Mouse (Mus musculus) midbrain, embryonic 16.5 days (tissue): ENCODE results near the gene Arhgef3. TPM values are rescaled to one million over a fixed set of nuclear protein-coding genes. Genes with fewer than 3 reads are reported as not detected.
A peak's percentile ranks its signal among the peaks of the same experiment; 100 is the strongest.

Experiments
- ATAC-seq: fragments of 200-750 bp; cut with Nextera tagmentation; 2 replicates; pipeline ENCODE4 v1.8.0; 2017; ENCODE audit warnings: moderate TSS enrichment
- H3K27ac ChIP-seq: fragments of 300-500 bp; sonication (generic); 2 replicates; pipeline ENCODE4 v1.5.1; 2014; ENCODE audit warnings: mild to moderate bottlenecking, low read length, mixed read lengths
- H3K27me3 ChIP-seq: fragments of 300-500 bp; sonication (generic); 2 replicates; pipeline ENCODE4 v1.6.1; 2014; ENCODE audit warnings: low read depth, low read length, mixed read lengths; ENCODE audit not compliant: control insufficient read depth, insufficient read depth
- H3K36me3 ChIP-seq: fragments of 300-500 bp; sonication (generic); 2 replicates; pipeline ENCODE4 v1.6.1; 2014; ENCODE audit warnings: mild to moderate bottlenecking, low read length, moderate library complexity, mixed read lengths; ENCODE audit not compliant: control insufficient read depth, insufficient read depth
- H3K4me1 ChIP-seq: fragments of 300-500 bp; sonication (generic); 2 replicates; pipeline ENCODE4 v1.6.1; 2014; ENCODE audit warnings: mild to moderate bottlenecking, low read length, mixed read lengths; ENCODE audit not compliant: control insufficient read depth, insufficient read depth
- H3K4me2 ChIP-seq: fragments of 300-500 bp; sonication (generic); 2 replicates; pipeline ENCODE4 v1.6.1; 2014; ENCODE audit warnings: mild to moderate bottlenecking, low read length, mixed read lengths
- H3K4me3 ChIP-seq: fragments of 300-500 bp; sonication (generic); 2 replicates; pipeline ENCODE4 v1.5.1; 2014; ENCODE audit warnings: low read depth, mild to moderate bottlenecking, low read length, moderate library complexity, mixed read lengths
- H3K9ac ChIP-seq: fragments of 300-500 bp; sonication (generic); 2 replicates; pipeline ENCODE4 v1.6.1; 2014; ENCODE audit warnings: low read depth, low read length, mixed read lengths
- H3K9me3 ChIP-seq: fragments of 300-500 bp; sonication (generic); replicated peaks from 2 replicates; pipeline ENCODE4 v1.6.1; 2014; ENCODE audit warnings: mild to moderate bottlenecking, low read length, mixed read lengths; ENCODE audit not compliant: control insufficient read depth, poor library complexity, severe bottlenecking
- WGBS: fragments of 180-500 bp; shearing (Covaris S2); extraction: QIAGEN DNeasy Blood & Tissue Kit; methylation state at CpG from one replicate; pipeline ENCODE4 v1.1.7; 2014; 5-methylcytosine and 5-hydroxymethylcytosine counted together
- polyA plus RNA-seq: library from polyadenylated mRNA; unstranded; fragments of >200 nt; fragmentation: Nextera tagmentation; extraction: Ambion mirVana; gene quantifications from 2 replicates; pipeline ENCODE4 v1.2.1, GENCODE M21; 2015

The Arhgef3 gene
- polyA plus RNA-seq, 1 experiment from 2014 or later = 10.8 TPM

DNA sequence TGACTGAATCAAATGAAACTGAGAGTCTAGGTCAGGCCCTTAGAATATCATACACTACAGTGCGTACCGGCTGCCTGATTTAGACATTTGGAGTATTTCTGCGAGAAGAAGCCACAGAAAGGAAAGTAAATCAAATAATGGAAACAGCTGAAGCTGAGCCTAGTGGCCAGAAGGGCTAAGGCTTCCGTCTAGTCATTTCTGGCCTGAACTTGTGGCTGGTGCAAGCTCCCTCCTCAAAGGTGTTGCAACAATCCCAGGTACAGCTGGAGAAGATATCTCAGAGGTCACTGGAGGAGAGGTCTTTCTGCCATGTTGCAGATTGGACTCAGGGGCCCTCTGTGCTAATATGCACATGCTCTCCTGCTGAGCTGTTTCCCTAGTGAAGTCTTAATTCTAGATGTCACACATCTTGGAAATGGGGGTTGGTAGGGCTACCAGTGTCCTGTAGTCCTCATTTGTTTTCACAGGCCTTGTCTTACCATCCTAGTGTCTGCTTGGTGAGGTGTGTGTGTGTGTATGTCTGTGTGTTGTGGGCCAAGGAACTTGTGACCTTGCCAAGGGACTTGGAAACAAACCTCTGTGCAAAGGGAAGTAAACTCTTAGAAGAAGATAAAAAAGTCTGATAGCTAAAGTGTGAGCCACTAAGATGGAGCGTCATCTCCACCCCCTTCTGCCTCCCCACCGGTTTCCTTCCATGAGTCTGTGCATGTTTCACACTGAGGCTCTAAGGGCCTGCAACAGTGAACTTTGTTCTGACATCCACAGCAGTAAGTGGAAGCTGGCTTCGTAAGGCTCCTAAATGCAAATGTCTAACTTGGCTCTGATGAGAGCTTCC lies 230.6 kb downstream of the Arhgef3 start:
- no peaks in the 10 kb centered on the region for H3K27me3 ChIP-seq
- H3K27ac ChIP-seq = no peak overlapping the region
- H3K4me3 ChIP-seq = no peak overlapping the region
- ATAC-seq = no peak
- H3K9ac ChIP-seq = no peak overlapping the region
- H3K4me1 ChIP-seq = no peaks in the 10 kb centered on the region
- H3K9me3 ChIP-seq = no peaks in the 10 kb centered on the region
- H3K4me2 ChIP-seq = no peak overlapping the region
- 86% methylated on average over 7 of the region's 7 CpGs for WGBS
- H3K36me3 ChIP-seq = no peaks in the 10 kb centered on the region

DNA sequence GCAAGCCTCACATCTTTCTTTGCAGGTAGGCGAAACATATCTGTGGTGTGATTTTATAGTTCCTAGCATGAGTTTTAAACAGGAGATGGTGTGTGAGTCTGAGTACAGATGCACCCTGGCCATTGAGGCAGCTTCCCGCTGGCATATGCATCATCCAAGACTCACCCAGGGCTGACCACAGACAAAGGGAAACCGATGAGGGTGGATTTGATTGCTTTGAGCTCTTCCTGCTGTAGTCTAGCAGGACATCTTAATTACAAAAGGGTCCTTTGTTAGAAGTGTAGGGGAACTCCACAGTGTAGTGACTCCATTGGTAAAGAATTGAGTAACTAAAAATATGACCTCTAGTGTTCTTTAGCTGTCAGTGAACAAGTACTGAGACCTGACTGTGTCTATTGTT lies 232.5 kb downstream of the Arhgef3 start:
- no peak for ATAC-seq
- Histone ChIP-seq H3K4me1 (no peaks in the 10 kb centered on the region), H3K9ac (no peak overlapping the region), H3K27ac (no peak overlapping the region), H3K36me3 (no peaks in the 10 kb centered on the region), H3K27me3 (no peaks in the 10 kb centered on the region), H3K4me3 (no peak overlapping the region), H3K9me3 (no peaks in the 10 kb centered on the region), H3K4me2 (no peak overlapping the region)
- 53% methylated on average over 3 of the region's 3 CpGs for WGBS

DNA sequence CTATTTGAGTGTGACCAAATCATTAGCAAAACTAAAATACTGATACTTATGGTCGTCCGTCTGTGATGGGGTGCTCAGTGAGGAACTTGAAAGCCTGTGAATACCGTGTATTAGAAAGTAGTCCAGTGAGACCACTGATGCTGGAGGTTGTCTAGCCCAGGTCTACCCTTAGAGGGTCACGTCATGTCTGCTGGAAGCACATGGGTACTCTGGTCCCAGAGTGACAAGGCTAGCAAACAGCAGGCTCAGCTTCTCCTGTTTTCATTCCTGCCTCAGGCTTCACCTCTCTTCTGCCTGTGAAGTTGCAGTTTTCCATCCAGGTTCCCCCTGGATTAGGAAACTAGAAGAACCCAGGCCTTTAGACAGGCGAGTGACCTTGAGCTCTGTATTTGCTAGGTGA lies 233.0 kb downstream of the Arhgef3 start:
- no peak for ATAC-seq
- Histone ChIP-seq H3K4me3 (no peak overlapping the region), H3K9ac (no peak overlapping the region), H3K9me3 (no peaks in the 10 kb centered on the region), H3K4me1 (no peaks in the 10 kb centered on the region), H3K27me3 (no peaks in the 10 kb centered on the region), H3K36me3 (no peaks in the 10 kb centered on the region), H3K4me2 (no peak overlapping the region), H3K27ac (no peak overlapping the region)
- WGBS = 71% methylated on average over 5 of the region's 5 CpGs

DNA sequence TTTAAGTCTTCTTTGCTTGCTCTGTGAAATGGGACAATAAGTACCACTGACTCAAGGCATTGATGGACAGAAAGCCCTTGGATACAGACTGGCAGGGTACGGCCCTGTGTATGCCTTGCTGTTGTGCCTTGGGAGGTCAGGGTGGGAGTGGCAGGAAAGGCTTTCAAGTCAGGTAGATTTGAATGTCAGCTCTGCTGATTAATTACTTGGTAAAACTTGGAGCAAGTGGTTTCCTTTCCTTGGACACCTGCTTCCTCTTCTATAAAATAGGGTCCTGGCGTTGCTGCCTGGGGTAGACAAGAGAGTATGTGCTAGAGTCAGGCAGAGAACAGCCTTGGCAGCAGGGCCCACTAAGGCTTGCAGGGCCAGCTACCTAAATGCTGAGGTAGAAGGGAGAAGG lies 233.4 kb downstream of the Arhgef3 start:
- ATAC-seq = no peak

DNA sequence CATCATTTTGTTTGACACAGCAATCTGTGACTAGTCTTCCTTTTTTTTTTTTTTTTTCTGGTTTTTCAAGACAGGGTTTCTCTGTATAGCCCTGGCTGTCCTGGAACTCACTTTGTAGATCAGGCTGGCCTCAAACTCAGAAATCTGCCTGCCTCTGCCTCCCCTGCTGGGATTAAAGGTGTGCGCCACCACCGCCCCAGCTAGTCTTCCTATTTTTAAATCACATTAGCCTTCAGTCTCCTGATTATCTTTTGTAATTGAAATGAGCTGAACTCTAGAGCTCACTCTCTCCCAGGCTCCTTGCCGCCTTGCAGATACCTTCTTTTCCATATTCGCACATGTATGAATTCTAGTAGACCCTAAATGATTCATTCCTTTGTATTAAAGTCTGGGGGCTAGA lies 234.0 kb downstream of the Arhgef3 start:
- no peak overlapping the region for H3K27ac ChIP-seq
- no peaks in the 10 kb centered on the region for H3K27me3 ChIP-seq
- H3K9ac ChIP-seq = no peak overlapping the region
- 83% methylated on average over 4 of the region's 4 CpGs for WGBS
- no peak overlapping the region for H3K4me3 ChIP-seq
- H3K36me3 ChIP-seq = no peaks in the 10 kb centered on the region
- no peaks in the 10 kb centered on the region for H3K4me1 ChIP-seq
- H3K9me3 ChIP-seq = no peaks in the 10 kb centered on the region
- no peak for ATAC-seq
- no peak overlapping the region for H3K4me2 ChIP-seq

More for the DNA sequence above, 233.4 kb downstream of the Arhgef3 start:
- Histone ChIP-seq H3K9me3 (no peaks in the 10 kb centered on the region), H3K4me3 (no peak overlapping the region), H3K9ac (no peak overlapping the region), H3K27me3 (no peaks in the 10 kb centered on the region), H3K36me3 (no peaks in the 10 kb centered on the region), H3K4me1 (no peaks in the 10 kb centered on the region), H3K27ac (no peak overlapping the region), H3K4me2 (no peak overlapping the region)
- WGBS = 95% methylated on average over 2 of the region's 2 CpGs

DNA sequence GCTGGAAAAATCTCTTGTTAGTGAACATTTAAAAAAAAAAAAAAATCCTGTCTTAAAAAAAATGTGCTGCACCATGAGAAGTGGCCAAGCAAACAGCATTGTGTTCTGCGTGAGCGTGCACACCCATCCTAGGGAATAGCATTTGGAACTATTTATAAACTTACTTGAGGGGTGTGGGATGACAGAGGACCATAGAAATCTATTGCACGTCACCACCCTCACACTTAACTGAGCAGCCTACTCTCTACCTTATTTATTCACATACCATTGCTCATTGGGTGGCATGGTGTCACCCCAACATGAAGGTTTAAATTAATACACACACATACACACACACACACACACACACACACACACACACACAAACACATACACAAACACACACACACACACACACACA lies 234.4 kb downstream of the Arhgef3 start:
- no peak for ATAC-seq
- Histone ChIP-seq H3K36me3 (no peaks in the 10 kb centered on the region), H3K4me1 (no peaks in the 10 kb centered on the region), H3K27ac (no peak overlapping the region), H3K4me2 (no peak overlapping the region), H3K9ac (no peak overlapping the region), H3K9me3 (no peaks in the 10 kb centered on the region), H3K27me3 (no peaks in the 10 kb centered on the region), H3K4me3 (no peak overlapping the region)
- WGBS = 89% methylated on average over 3 of the region's 3 CpGs

DNA sequence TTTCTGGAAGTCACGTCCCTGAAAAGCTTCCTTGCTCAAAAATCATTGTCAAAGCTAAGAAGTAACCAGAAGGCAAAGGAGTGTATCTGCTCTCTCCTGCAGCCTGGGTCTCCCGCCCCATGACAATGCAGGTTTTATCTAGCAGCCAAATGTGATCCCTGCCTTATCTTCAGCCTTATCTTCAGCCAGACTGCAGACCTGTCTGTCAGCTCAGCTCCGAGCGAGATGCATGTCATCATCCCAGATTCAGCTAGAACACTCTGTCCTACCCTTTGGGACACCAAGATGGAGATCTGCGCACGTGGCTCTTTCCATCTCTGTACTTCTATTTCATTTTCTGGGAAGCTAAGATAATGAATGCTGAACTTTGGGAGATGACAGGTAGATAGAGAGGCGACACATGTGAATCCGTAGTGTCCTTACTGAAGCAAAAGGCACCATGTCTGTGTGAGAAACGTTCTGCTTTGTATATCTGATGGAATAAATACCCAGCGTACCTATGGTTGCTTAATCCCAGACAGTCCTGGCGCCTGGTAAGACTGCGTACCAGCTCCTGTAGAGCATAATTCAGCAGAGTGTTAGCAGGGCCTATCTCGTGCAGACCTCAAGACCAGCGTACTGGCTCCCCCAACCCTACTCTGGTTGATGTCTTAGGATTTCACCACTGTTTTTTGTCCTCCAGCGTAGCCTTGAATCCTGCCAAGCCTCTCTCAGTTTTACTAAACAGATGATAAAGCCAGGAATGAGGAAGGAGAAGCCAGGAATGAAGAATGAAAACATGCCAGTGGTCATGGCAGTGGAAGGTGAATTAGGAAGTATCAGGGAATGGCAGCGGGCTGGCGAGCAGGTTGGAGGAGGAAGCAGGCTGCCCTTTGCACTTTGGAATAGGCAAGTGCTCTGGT lies 235.4 kb downstream of the Arhgef3 start:
- Histone ChIP-seq H3K4me1 (no peaks in the 10 kb centered on the region), H3K9ac (no peak overlapping the region), H3K27ac (0 out of 2 replicates have a peak overlapping the region, but pooled peaks have one; percentile 28), H3K4me2 (no peak overlapping the region), H3K9me3 (no peaks in the 10 kb centered on the region), H3K27me3 (no peaks in the 10 kb centered on the region), H3K4me3 (no peak overlapping the region), H3K36me3 (no peaks in the 10 kb centered on the region)
- WGBS = 87% methylated on average over 17 of the region's 17 CpGs
- ATAC-seq = no peak

DNA sequence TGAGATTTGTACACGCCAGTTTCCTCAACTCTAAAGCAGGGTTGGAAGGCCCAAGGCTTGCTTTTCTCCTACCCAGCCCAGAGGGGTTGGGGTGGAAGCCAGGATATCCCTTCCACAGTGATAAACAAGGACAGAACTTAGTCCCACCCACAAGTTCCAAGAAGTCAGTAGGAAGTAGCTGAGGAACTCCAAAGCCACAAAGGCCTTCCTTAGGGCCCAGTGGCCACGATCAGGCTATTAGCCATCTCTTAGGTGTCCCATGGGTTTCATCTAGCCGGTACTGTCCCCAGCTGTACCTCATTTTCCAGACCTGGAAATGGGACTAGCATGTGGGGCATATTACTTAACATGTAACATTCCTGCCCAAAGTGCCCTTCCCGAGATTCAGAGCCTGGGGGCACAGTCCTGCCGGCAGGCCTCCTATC lies 236.4 kb downstream of the Arhgef3 start:
- Histone ChIP-seq H3K4me3 (no peak overlapping the region), H3K4me1 (no peaks in the 10 kb centered on the region), H3K27me3 (no peaks in the 10 kb centered on the region), H3K4me2 (no peak overlapping the region), H3K36me3 (no peaks in the 10 kb centered on the region), H3K9ac (no peak overlapping the region), H3K9me3 (no peaks in the 10 kb centered on the region), H3K27ac (no peak overlapping the region)
- ATAC-seq = no peak
- WGBS = 81% methylated on average over 5 of the region's 5 CpGs
